Mouse (Mus musculus) lung, postnatal 0 days (tissue): ENCODE measurements around the gene Ankrd52. TPM values are rescaled to one million over a fixed set of nuclear protein-coding genes. Genes with fewer than 3 reads are reported as not detected.

Experiments
- ATAC-seq: fragments of 200-750 bp; cut with Nextera tagmentation; 2 replicates; pipeline ENCODE4 v1.8.0; 2017; ENCODE audit warnings: moderate library complexity
- DNase-seq: peaks from one replicate; pipeline ENCODE4 v3.0.0-alpha.2; 2016; ENCODE audit warnings: low spot score
- H3K27ac ChIP-seq: fragments of 300-500 bp; sonication (generic); 2 replicates; pipeline ENCODE4 v1.5.1; 2014; ENCODE audit warnings: antibody characterized with exemption, mild to moderate bottlenecking, low read length, mixed read lengths
- H3K27me3 ChIP-seq: fragments of 300-500 bp; sonication (generic); replicated peaks from 2 replicates; pipeline ENCODE4 v1.6.1; 2014; ENCODE audit warnings: low read length, mixed read lengths; ENCODE audit not compliant: insufficient read depth
- H3K36me3 ChIP-seq: fragments of 300-500 bp; sonication (generic); 2 replicates; pipeline ENCODE4 v1.6.1; 2014; ENCODE audit warnings: low read length, mixed read lengths; ENCODE audit not compliant: insufficient read depth
- H3K4me1 ChIP-seq: fragments of 300-500 bp; sonication (generic); 2 replicates; pipeline ENCODE4 v1.6.1; 2014; ENCODE audit warnings: antibody characterized with exemption, low read depth, low read length, mixed read lengths; ENCODE audit not compliant: insufficient read depth
- H3K4me2 ChIP-seq: fragments of 300-500 bp; sonication (generic); replicated peaks from 2 replicates; pipeline ENCODE4 v1.6.1; 2014; ENCODE audit warnings: low read depth, mild to moderate bottlenecking, low read length, moderate library complexity, mixed read lengths
- H3K4me3 ChIP-seq: fragments of 300-500 bp; sonication (generic); 2 replicates; pipeline ENCODE4 v1.5.1; 2014; ENCODE audit warnings: low read depth, low read length
- H3K9ac ChIP-seq: fragments of 300-500 bp; sonication (generic); replicated peaks from 2 replicates; pipeline ENCODE4 v1.6.1; 2014; ENCODE audit warnings: low read depth, mild to moderate bottlenecking
- H3K9me3 ChIP-seq: fragments of 300-500 bp; sonication (generic); 2 replicates; pipeline ENCODE4 v1.6.1; 2016; ENCODE audit warnings: low read length, mixed read lengths
- CTCF ChIP-seq: IDR thresholded peaks from 2 replicates; pipeline ENCODE4 v1.5.1; 2016; ENCODE audit warnings: antibody characterized with exemption, mild to moderate bottlenecking
- EP300 ChIP-seq: IDR thresholded peaks from 2 replicates; pipeline ENCODE4 v1.6.1; 2016; ENCODE audit warnings: antibody characterized with exemption, mild to moderate bottlenecking, control low read depth
- WGBS: fragments of 180-500 bp; shearing (Covaris S2); extraction: QIAGEN DNeasy Blood & Tissue Kit; methylation state at CpG from one replicate; pipeline ENCODE4 v1.1.7; 2014; 5-methylcytosine and 5-hydroxymethylcytosine counted together
- polyA plus RNA-seq: library from polyadenylated mRNA; unstranded; fragments of >200 nt; fragmentation: Nextera tagmentation; extraction: Ambion mirVana; gene quantifications from 2 replicates; pipeline ENCODE4 v1.2.1, GENCODE M21; 2015

The Ankrd52 gene
- polyA plus RNA-seq, 1 experiment from 2014 or later = 4.2 TPM

GRCm38 (mm10) chr10:128435186-128435823 lies 58.4 kb downstream of the Ankrd52 start:
- no peaks in the 10 kb centered on the region for H3K9me3 ChIP-seq
- no peak for TF ChIP-seq EP300
- no peak for TF ChIP-seq CTCF
- H3K4me3 ChIP-seq = no peak overlapping the region
- ATAC-seq (no peak; the same call in 1 of the 2 replicates), DNase-seq (peak; percentile 49)
- no peaks in the 10 kb centered on the region for H3K27me3 ChIP-seq
- no peak overlapping the region for H3K27ac ChIP-seq
- H3K4me2 ChIP-seq = no peak overlapping the region
- no peak overlapping the region for H3K9ac ChIP-seq
- 0 out of 2 replicates have a peak, but pooled peaks cover 19% of the 10 kb centered on the region for H3K36me3 ChIP-seq
- 79% methylated on average over 17 of the region's 17 CpGs for WGBS
- no peaks in the 10 kb centered on the region; the same call in 1 of the 2 replicates for H3K4me1 ChIP-seq

DNA sequence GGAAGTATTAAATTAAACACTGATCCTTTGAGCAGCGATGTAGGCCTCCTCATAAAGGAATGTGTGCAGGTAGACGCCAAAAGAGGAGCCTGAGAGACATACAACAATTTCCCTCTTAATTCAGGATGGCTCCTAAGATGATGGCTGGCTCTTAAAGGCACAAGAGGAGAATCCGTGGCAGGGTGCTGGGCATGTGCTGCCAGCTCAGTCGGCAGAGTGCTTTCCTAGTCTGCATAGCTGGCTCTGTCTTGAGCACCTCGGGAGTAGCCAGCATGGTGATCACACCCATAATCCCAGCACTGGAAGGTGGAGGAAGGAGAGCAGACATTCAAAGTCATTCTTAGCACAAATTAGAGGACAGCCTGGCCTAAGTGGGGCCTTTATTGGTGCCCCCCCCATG lies 59.0 kb downstream of the Ankrd52 start:
- no peak for DNase-seq
- H3K4me2 ChIP-seq = no peak overlapping the region
- no peak overlapping the region for H3K27ac ChIP-seq
- H3K27me3 ChIP-seq = no peaks in the 10 kb centered on the region
- H3K36me3 ChIP-seq = 0 out of 2 replicates have a peak, but pooled peaks cover 18% of the 10 kb centered on the region
- H3K9ac ChIP-seq = no peak overlapping the region
- no peaks in the 10 kb centered on the region for H3K9me3 ChIP-seq
- no peaks in the 10 kb centered on the region; the same call in 1 of the 2 replicates for H3K4me1 ChIP-seq
- TF ChIP-seq EP300 (no peak), CTCF (no peak)
- WGBS = 68% methylated on average over 5 of the region's 5 CpGs
- ATAC-seq = no peak
- no peak overlapping the region for H3K4me3 ChIP-seq

DNA sequence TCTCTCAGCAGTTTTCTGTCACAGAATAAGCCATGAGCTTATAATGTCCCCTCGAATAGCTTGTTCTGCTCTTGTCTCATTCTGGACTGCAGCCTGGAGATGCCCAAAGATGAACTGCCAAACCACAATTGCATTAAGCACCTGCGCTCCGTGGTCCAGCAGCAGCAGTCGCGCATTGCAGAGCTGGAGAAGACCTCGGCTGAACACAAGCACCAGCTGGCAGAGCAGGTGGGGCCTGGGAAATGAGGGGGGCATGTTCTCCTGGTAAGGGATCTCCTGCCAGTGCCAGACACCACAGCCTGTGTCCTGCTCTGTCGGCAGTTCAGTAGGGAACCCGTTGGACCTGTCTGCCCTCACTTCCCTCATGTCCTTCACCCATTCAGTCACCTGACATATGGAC lies 59.5 kb downstream of the Ankrd52 start:
- Histone ChIP-seq H3K36me3 (0 out of 2 replicates have a peak, but pooled peaks cover 18% of the 10 kb centered on the region), H3K4me1 (no peaks in the 10 kb centered on the region; the same call in 1 of the 2 replicates), H3K4me2 (no peak overlapping the region), H3K9me3 (no peaks in the 10 kb centered on the region), H3K27me3 (no peaks in the 10 kb centered on the region), H3K4me3 (no peak overlapping the region), H3K9ac (no peak overlapping the region), H3K27ac (no peak overlapping the region)
- WGBS = 91% methylated on average over 8 of the region's 8 CpGs
- ATAC-seq = no peak
- TF ChIP-seq EP300 (no peak), CTCF (no peak)
- no peak for DNase-seq

DNA sequence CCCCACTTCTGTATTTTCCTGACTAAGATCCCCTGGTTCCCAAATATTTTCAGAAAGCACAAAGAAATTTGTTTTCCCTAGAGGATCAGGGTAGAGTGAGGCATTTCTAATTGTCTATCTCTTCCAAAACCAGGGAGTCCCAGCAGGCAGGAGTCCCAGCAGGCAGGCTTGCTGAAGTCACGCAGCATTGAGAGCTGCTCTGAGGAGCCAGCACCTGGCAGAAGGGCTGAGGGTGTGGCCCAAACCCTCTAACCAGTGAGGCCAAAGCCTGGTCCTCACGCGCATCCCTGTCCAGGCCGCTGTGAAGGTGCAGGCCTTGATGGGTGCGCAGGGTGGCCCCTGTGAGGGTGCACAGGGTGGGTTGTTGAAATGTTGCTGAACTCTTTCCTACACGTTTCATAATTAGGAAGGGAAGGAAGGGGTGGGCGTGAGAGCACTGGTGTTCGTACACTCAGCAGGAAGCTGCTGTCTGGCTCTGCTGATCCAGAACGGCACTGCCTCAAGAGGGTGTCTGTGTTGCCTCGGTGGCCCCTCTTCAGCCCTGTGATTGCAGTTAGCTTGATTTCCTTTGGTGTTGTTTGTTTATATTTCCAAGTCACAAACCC lies 61.9 kb downstream of the Ankrd52 start:
- H3K27me3 ChIP-seq = no peaks in the 10 kb centered on the region
- no peak overlapping the region for H3K4me3 ChIP-seq
- peak; percentile 33 for DNase-seq
- no peak overlapping the region for H3K27ac ChIP-seq
- 46% methylated on average over 10 of the region's 10 CpGs for WGBS
- H3K9ac ChIP-seq = no peak overlapping the region
- no peaks in the 10 kb centered on the region for H3K9me3 ChIP-seq
- peak; percentile 48 for ATAC-seq
- H3K36me3 ChIP-seq = 0 out of 2 replicates have a peak, but pooled peaks cover 20% of the 10 kb centered on the region
- no peak overlapping the region for H3K4me2 ChIP-seq
- TF ChIP-seq EP300 = no peak
- TF ChIP-seq CTCF = no peak
- no peaks in the 10 kb centered on the region; the same call in 1 of the 2 replicates for H3K4me1 ChIP-seq

DNA sequence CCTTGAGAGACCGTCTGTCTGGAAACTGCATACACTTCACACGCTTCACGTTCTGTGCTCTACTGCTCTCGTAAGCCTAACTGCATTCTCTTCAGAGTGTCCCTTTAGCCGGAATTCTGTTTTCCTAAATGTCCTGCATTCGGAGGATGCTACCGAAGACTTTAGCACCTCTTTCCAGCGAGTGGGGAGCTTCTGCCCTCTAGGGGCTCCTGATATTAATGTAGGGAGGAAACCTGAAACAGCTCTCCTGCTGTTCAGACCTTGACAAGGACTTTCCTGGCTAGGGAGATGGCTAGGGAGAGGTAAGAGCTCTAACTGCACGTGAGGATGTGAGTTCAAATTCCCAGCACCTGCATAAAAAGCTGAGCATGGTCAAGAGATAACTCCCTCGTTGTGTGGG lies 63.5 kb downstream of the Ankrd52 start:
- Histone ChIP-seq H3K4me1 (no peaks in the 10 kb centered on the region; the same call in 1 of the 2 replicates), H3K4me3 (no peak overlapping the region), H3K9me3 (no peaks in the 10 kb centered on the region), H3K9ac (no peak overlapping the region), H3K27ac (no peak overlapping the region), H3K36me3 (0 out of 2 replicates have a peak, but pooled peaks cover 20% of the 10 kb centered on the region), H3K27me3 (no peaks in the 10 kb centered on the region), H3K4me2 (no peak overlapping the region)
- ATAC-seq (peak; percentile 35; the same call in 1 of the 2 replicates), DNase-seq (peak; percentile 46)
- TF ChIP-seq EP300 = no peak
- peak; percentile 69 for TF ChIP-seq CTCF
- 48% methylated on average over 10 of the region's 10 CpGs for WGBS

DNA sequence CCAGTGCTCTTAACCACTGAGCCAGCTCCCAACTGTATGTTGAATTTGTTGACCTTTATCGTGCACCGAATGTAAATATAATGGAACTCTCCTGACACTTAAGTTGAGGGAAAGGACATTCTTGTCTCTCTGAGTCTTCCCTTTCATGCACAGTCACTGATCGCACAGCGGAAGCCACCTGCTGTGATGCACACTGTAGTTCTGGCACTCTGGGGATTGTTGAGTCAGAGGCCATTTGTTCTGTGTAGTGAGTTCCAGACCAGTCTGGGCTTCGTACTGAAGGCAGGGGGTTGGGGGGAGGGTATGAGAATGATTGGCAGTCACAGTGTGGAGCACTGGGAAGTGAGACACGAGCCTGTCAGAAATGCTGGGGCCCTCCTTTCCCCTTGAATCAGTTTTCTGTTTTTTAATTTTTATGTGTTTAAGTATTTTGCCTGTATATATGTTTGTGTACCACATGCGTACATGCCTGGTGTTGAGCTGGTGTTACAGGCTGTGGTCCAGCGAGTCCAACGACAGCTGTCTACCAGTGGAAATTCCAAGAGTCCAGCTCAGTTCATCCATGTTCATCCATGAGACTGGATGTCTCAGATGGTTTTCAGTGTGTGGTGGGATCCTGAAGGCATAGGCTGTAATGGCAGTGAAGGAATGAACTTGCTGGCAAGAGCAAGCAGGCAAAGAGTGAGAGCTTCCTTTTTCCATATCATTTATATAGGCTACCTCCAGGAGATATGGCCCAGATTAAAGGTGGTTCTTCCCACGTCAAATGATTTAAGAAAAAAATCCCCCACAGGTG lies 64.6 kb downstream of the Ankrd52 start:
- 0 out of 2 replicates have a peak, but pooled peaks cover 14% of the 10 kb centered on the region for H3K36me3 ChIP-seq
- no peaks in the 10 kb centered on the region for H3K27me3 ChIP-seq
- H3K4me2 ChIP-seq = no peak overlapping the region
- no peaks in the 10 kb centered on the region for H3K9me3 ChIP-seq
- no peak overlapping the region for H3K9ac ChIP-seq
- no peak for ATAC-seq
- TF ChIP-seq EP300 (no peak), CTCF (no peak)
- no peak overlapping the region for H3K4me3 ChIP-seq
- H3K4me1 ChIP-seq = no peaks in the 10 kb centered on the region
- DNase-seq = no peak
- H3K27ac ChIP-seq = no peak overlapping the region
- whole genome bisulfite sequencing = 85% methylated on average over 10 of the region's 10 CpGs
